Mouse (Mus musculus) heart, embryonic 14.5 days (tissue): ENCODE measurements around the gene Dohh. TPM values are rescaled to one million over a fixed set of nuclear protein-coding genes. Genes with fewer than 3 reads are reported as not detected.

Experiments used
- ATAC-seq: fragments of 200-750 bp; cut with Nextera tagmentation; 2 replicates; pipeline ENCODE4 v1.8.0; 2017; ENCODE audit warnings: low read depth, moderate TSS enrichment; ENCODE audit not compliant: insufficient number of reproducible peaks, insufficient read depth, low FRiP score
- H3K27ac ChIP-seq, 2 experiments: fragments of 200-500 bp in 1 of 2; fragments of 300-500 bp in 1 of 2; sonication (generic) in 1 of 2; replicated peaks in 1 of 2; 2 replicates each; pipeline ENCODE4 v1.5.1; 2012 to 2014; ENCODE audit warnings: low read depth in 2 of 2, low read length in 2 of 2, control low read depth in 1 of 2, mild to moderate bottlenecking in 1 of 2, mixed read lengths in 1 of 2; ENCODE audit not compliant: control insufficient read depth in 1 of 2, insufficient read depth in 1 of 2
- H3K27me3 ChIP-seq: fragments of 300-500 bp; sonication (generic); 2 replicates; pipeline ENCODE4 v1.6.1; 2014; ENCODE audit warnings: mild to moderate bottlenecking, low read length, control low read depth; ENCODE audit not compliant: control insufficient read depth, insufficient read depth
- H3K36me3 ChIP-seq: fragments of 300-500 bp; sonication (generic); 2 replicates; pipeline ENCODE4 v1.6.1; 2014; ENCODE audit warnings: mild to moderate bottlenecking, control low read depth, low read length, mixed read lengths; ENCODE audit not compliant: control insufficient read depth, insufficient read depth
- H3K4me1 ChIP-seq, 2 experiments: fragments of 200-500 bp in 1 of 2; fragments of 300-500 bp in 1 of 2; sonication (generic) in 1 of 2; 2 replicates each; pipeline ENCODE4 v1.6.1; 2012 to 2014; ENCODE audit warnings: low read length in 2 of 2, control low read depth in 1 of 2, mixed read lengths in 1 of 2; ENCODE audit not compliant: control insufficient read depth in 2 of 2, insufficient read depth in 2 of 2
- H3K4me2 ChIP-seq: fragments of 300-500 bp; sonication (generic); 2 replicates; pipeline ENCODE4 v1.6.1; 2014; ENCODE audit warnings: mild to moderate bottlenecking, low read length
- H3K4me3 ChIP-seq, 2 experiments: fragments of 200-500 bp in 1 of 2; fragments of 300-500 bp in 1 of 2; sonication (generic) in 1 of 2; 2 replicates each; pipeline ENCODE4 v1.5.1; 2012 to 2014; ENCODE audit warnings: low read length in 2 of 2, mild to moderate bottlenecking in 2 of 2, control low read depth in 1 of 2, low read depth in 1 of 2, moderate library complexity in 1 of 2; ENCODE audit not compliant: control insufficient read depth in 1 of 2, insufficient read depth in 1 of 2
- H3K9ac ChIP-seq: fragments of 300-500 bp; sonication (generic); 2 replicates; pipeline ENCODE4 v1.6.1; 2014; ENCODE audit warnings: mild to moderate bottlenecking, low read length
- H3K9me3 ChIP-seq: fragments of 300-500 bp; sonication (generic); 2 replicates; pipeline ENCODE4 v1.6.1; 2016; ENCODE audit warnings: low read length, control low read depth; ENCODE audit not compliant: control insufficient read depth
- WGBS: fragments of 180-500 bp; shearing (Covaris S2); extraction: QIAGEN DNeasy Blood & Tissue Kit; methylation state at CpG from one replicate; pipeline ENCODE4 v1.1.7; 2014; 5-methylcytosine and 5-hydroxymethylcytosine counted together
- polyA plus RNA-seq: library from polyadenylated mRNA; unstranded; fragments of >200 nt; fragmentation: Nextera tagmentation; extraction: Ambion mirVana; gene quantifications from 2 replicates; pipeline ENCODE4 v1.2.1, GENCODE M21; 2014

Dohh gene
- polyA plus RNA-seq, 1 experiment from 2014 or later, result 53.5 TPM

DNA sequence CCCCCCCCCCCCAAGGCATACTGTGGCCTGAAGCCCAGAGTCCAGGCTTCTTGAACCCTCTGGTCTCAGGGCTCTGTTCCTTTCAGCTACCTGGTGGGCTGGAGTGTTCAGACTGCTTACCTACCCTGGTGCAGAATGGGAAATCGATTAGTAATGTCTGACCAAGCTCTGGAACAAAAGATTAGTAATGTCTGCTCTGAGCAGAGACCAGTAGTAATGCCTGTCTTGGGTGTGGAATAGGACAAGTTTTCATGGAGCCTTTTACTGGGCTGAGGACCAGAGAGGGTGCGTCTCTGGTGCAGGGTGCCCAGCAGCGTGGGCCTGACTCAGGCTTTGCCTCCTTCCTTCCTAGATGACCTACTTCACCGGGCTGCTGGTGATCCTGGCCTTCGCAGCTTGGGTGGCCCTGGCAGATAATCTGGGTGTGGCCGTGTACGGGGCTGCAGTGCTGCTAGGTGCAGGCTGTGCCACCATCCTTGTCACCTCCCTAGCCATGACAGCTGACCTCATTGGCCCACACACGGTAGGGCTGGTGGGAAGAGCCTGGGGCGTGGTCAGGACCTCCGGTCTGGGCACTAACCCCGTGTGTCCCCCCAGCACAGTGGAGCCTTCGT is 21.8 kb upstream of the Dohh start:
- H3K4me2 ChIP-seq, result peak overlapping the region; percentile 69
- H3K36me3 ChIP-seq, result peaks cover 33% of the 10 kb centered on the region
- ATAC-seq, result no peak
- peak overlapping the region; percentile 88 to 96 for H3K27ac ChIP-seq
- no peaks in the 10 kb centered on the region for H3K27me3 ChIP-seq
- H3K9me3 ChIP-seq, result no peaks in the 10 kb centered on the region
- H3K4me3 ChIP-seq, result peak overlapping the region in 1 of 2 experiments; percentile 35; a peak in 1 of 4 replicates
- H3K4me1 ChIP-seq, result peaks cover 37 to 79% of the 10 kb centered on the region in 2 experiments
- 44% methylated on average over 12 of the region's 12 CpGs for WGBS
- H3K9ac ChIP-seq, result peak overlapping the region; percentile 73

GRCm38 (mm10) chr10:81363436-81364346 is 20.5 kb upstream of the Dohh start:
- Histone ChIP-seq H3K36me3 (peaks cover 46% of the 10 kb centered on the region), H3K27me3 (no peaks in the 10 kb centered on the region), H3K27ac (peak overlapping the region; percentile 88 to 96), H3K9ac (peak overlapping the region; percentile 73), H3K9me3 (no peaks in the 10 kb centered on the region), H3K4me2 (peak overlapping the region; percentile 69), H3K4me1 (peaks cover 31 to 71% of the 10 kb centered on the region in 2 experiments), H3K4me3 (peak overlapping the region; percentile 35 to 40)
- peak; percentile 63 for ATAC-seq
- WGBS, result 3% methylated on average over 54 of the region's 54 CpGs

DNA sequence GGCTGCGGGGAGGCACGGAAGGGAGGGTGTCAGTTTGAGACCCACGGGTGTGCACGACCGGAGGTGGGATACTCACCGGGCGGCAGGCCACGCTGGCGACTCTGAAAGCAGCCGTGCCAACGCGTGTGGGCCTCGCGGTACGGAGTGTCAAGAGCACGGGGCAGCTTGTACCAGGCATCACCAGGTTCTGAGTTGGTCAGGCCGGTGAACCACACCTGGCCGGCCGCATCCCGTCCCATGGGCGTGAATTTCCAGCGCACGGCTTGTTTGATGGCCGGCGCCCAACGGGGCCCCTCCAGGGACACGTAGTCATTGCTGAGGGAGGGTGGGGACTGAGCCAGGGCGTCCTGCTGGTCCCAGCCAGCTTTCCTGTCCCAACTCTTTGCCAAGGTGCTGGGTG is 19.6 kb upstream of the Dohh start:
- 6% methylated on average over 28 of the region's 28 CpGs for WGBS
- H3K9ac ChIP-seq, result peak overlapping the region; percentile 73
- no peaks in the 10 kb centered on the region for H3K27me3 ChIP-seq
- ATAC-seq, result no peak
- H3K9me3 ChIP-seq, result no peaks in the 10 kb centered on the region
- H3K36me3 ChIP-seq, result peaks cover 55% of the 10 kb centered on the region
- peaks cover 29 to 63% of the 10 kb centered on the region in 2 experiments for H3K4me1 ChIP-seq
- 0 out of 4 replicates have a peak overlapping the region, but pooled peaks of 1 of the 2 experiments have one; percentile 22 for H3K27ac ChIP-seq
- H3K4me2 ChIP-seq, result peak overlapping the region; percentile 69
- H3K4me3 ChIP-seq, result peak overlapping the region; percentile 35 to 40

DNA sequence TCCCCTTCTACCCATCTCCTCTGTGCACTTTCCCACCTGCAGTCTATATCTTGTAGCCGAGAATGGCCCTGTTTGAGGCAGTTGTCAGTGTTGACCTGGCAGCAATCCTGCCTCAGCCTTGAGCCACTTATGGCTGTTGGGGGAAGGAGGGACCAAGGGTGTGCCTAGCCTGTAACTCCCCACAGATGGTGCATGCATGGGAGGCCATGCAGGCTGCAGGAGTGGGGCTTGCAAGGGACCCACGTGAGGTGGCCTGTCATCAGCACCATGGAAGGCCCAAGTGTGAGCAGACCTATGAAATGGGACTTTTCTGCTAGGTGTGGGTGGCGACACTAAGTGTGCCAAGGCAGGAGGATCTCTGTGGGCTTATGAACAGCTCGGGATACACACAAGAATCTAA is 19.2 kb upstream of the Dohh start:
- H3K27me3 ChIP-seq, result no peaks in the 10 kb centered on the region
- H3K36me3 ChIP-seq, result peaks cover 58% of the 10 kb centered on the region
- no peak for ATAC-seq
- H3K4me1 ChIP-seq, result peaks cover 29 to 60% of the 10 kb centered on the region in 2 experiments
- no peaks in the 10 kb centered on the region for H3K9me3 ChIP-seq
- 39% methylated on average over 4 of the region's 4 CpGs for WGBS
- 0 out of 4 replicates have a peak overlapping the region, but pooled peaks of 1 of the 2 experiments have one; percentile 35 for H3K4me3 ChIP-seq
- H3K9ac ChIP-seq, result no peak overlapping the region
- H3K27ac ChIP-seq, result no peak overlapping the region; a peak in 1 of 4 replicates
- H3K4me2 ChIP-seq, result peak overlapping the region; percentile 69

- Histone ChIP-seq H3K9me3 (no peaks in the 10 kb centered on the region), H3K9ac (peak within 1 kb of the TSS; percentile 73), H3K36me3 (peaks cover 61% of the 10 kb centered on the region), H3K4me2 (peak within 1 kb of the TSS; percentile 69), H3K27me3 (no peaks in the 10 kb centered on the region), H3K4me1 (peaks cover 29 to 52% of the 10 kb centered on the region in 2 experiments), H3K27ac (peak within 1 kb of the TSS in 1 of 2 experiments; percentile 48; a peak in 2 of 4 replicates), H3K4me3 (peak within 1 kb of the TSS; percentile 35 to 40; a peak in 3 of 4 replicates)
- no peak for ATAC-seq
- WGBS, result 29% methylated on average over 12 of the region's 12 CpGs
These were observed 18.4 kb upstream of the Dohh start, which contains the start of gene 4930404N11Rik for GRCm38 (mm10) chr10:81365672-81366476. Gene 4930404N11Rik, minus strand, starts transcription at chr10:81365816.

- Histone ChIP-seq H3K9me3 (no peaks in the 10 kb centered on the region), H3K36me3 (peaks cover 62% of the 10 kb centered on the region), H3K9ac (no peak overlapping the region), H3K4me3 (no peak overlapping the region), H3K27me3 (no peaks in the 10 kb centered on the region), H3K27ac (peak overlapping the region in 1 of 2 experiments; percentile 7; a peak in 1 of 4 replicates), H3K4me1 (peaks cover 29 to 45% of the 10 kb centered on the region in 2 experiments), H3K4me2 (no peak overlapping the region)
- no peak for ATAC-seq
- 73% methylated on average over 6 of the region's 6 CpGs for WGBS
These were observed 17.6 kb upstream of the Dohh start for GRCm38 (mm10) chr10:81366477-81367206.
